Mouse (Mus musculus) kidney, adult 2 months (tissue): ENCODE measurements around the gene Slc44a5.

Experiments used
- CTCF ChIP-seq: fragments of 200-500 bp; conservative IDR thresholded peaks from 2 replicates; pipeline ENCODE4 v1.5.1; 2011; ENCODE audit warnings: low read depth, mild to moderate bottlenecking, control low read depth, low read length, moderate library complexity, mixed read lengths; ENCODE audit not compliant: insufficient read depth, insufficient read length
- POLR2A ChIP-seq: fragments of 200-500 bp; IDR thresholded peaks from one replicate; pipeline ENCODE4 v1.6.1; 2011; ENCODE audit warnings: low read depth, low read length, control low read depth

DNA sequence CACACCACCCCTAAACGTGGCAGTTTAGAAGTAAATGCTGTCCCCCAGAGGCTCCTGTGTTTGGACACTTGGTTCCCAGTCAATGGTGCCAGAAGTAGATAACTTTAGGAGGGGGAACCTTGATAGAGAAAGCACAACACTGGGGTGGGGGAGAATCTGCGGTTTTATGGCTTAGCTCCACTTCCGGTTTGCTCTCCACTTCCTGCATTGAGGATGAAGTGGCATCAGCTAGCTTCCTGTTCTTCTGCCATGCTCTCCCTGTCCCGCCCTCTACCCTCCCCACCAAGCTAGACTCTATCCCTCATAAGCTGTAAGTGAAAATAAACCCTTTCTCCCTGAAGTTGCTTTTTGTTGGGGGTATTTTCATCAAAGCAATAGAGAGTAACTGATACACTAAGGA is 327.9 kb downstream of the Slc44a5 start:
- TF ChIP-seq POLR2A, result no peak
- no peak for TF ChIP-seq CTCF
